Mouse (Mus musculus): ENCODE measurements around the gene Ankrd54.

- no peak for TF ChIP-seq POLR2A (IDR thresholded peaks at IDR 0.05; ENCODE audit: insufficient read length, low read depth)
- TF ChIP-seq MYOD1 (IDR thresholded peaks at IDR 0.05; ENCODE audit: control insufficient read depth in 1 of 3, insufficient read length in 2 of 3, low read depth in 2 of 3) = peak in 2 of 3 experiments; percentile 52 to 53
- no peak for TF ChIP-seq TCF3 (IDR thresholded peaks at IDR 0.05; ENCODE audit: insufficient read length, low read depth)
These were observed 10.3 kb downstream of the Ankrd54 start for GRCm38 (mm10) chr15:79052366-79052765.

Data from myocyte (in vitro differentiated cells).